ENCODE assay signal across 8 mouse cellular contexts in the genomic region with DNA sequence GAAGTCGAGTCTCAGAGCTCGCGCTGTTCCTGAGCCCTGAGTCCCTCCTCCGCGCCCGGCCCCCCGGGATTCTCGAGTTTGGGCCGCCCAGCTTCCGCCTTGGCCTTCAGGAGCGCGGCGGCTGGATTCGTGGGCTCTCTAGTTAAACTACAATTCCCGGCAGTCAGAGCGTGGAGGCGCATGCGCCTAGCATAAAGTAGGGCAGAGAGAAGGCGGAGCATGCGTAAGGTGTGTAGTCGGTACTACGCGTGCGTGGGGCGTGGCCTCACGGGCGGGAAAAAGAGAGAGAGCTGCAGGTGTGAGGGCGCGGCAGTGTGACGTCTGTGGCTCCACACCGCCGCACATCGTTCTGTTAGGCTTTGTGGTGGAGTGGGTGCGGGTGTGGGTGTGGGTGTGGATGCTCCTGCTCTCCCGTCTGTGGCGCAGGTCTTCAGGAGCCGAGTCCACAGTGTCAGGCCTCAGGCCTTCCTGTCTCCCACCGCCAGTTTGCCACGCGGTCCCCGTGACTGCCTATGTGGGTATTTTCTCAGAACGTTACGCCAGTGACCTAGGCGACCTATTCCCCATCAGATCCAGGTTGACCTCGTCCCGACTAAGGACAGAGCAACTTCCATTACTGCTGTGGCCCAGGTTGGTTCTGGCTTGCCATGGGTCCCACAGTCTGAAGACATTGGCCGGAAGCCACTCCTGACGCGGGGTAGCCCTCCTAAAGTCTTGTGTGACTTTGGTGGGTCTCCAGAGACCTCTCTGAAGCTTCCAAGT. TPM values are rescaled to one million over a fixed set of nuclear protein-coding genes. Genes with fewer than 3 reads are reported as not detected.
DNase-seq lines count a peak whose midpoint lies in the region; ATAC-seq lines count a peak whose summit lies in the region.

A gene (minus strand): TSS at position 168 of the 762 bp plus-strand sequence.
A gene (plus strand): TSS at position 257 of the 762 bp plus-strand sequence.

- no peaks in the 10 kb centered on the region for H3K27me3 ChIP-seq in intestine, embryonic 15.5 days (replicated peaks)
- H3K27me3 ChIP-seq in midbrain, embryonic 10.5 days (ENCODE audit: low read depth, poor library complexity, severe bottlenecking), result peaks cover 8% of the 10 kb centered on the region; the same call in 1 of the 2 replicates

- peak within 1 kb of the TSS; percentile 93 for H3K4me2 ChIP-seq in intestine, embryonic 15.5 days (replicated peaks)

- peaks cover 13% of the 10 kb centered on the region for H3K36me3 ChIP-seq in intestine, embryonic 15.5 days
- peaks cover 23% of the 10 kb centered on the region for H3K36me3 ChIP-seq in midbrain, embryonic 10.5 days

- intact Hi-C loops in gastrocnemius, postnatal 36 days (cut with DNase I), result no loop called here
- intact Hi-C loops in left cerebral cortex, postnatal 25 days (cut with DNase I), result no loop called here

- H3K9ac ChIP-seq in intestine, embryonic 15.5 days, result peak within 1 kb of the TSS; percentile 87

- peaks cover 15% of the 10 kb centered on the region for H3K4me1 ChIP-seq in intestine, embryonic 15.5 days (replicated peaks)
- H3K4me1 ChIP-seq in midbrain, embryonic 10.5 days, result peaks cover 28% of the 10 kb centered on the region

- 16% methylated on average over 49 of the region's 49 CpGs for WGBS in intestine, embryonic 15.5 days
- 17% methylated on average over 49 of the region's 49 CpGs for WGBS in midbrain, embryonic 10.5 days

- peak within 1 kb of the TSS; percentile 85 for H3K27ac ChIP-seq in intestine, embryonic 15.5 days
- H3K27ac ChIP-seq in midbrain, embryonic 10.5 days (replicated peaks), result peak within 1 kb of the TSS; percentile 88

- peak within 1 kb of the TSS; percentile 81 for H3K4me3 ChIP-seq in intestine, embryonic 15.5 days (replicated peaks)
- peak within 1 kb of the TSS; percentile 80 for H3K4me3 ChIP-seq in midbrain, embryonic 10.5 days

- ATAC-seq in intestine, embryonic 15.5 days, result peak; percentile 96

- DNase-seq in adrenal gland, adult 2 months, result peak; percentile 95
- peak; percentile 95 for DNase-seq in embryo, embryonic 11.5 days (ENCODE audit: low read depth, low spot score)
- DNase-seq in gastrocnemius, postnatal 36 days, result peak; percentile 90 to 92
- DNase-seq in left cerebral cortex, postnatal 25 days (ENCODE audit: low spot score in 2 of 2), result peak; percentile 93 to 98
- peak; percentile 91 for DNase-seq in midbrain, embryonic 10.5 days (ENCODE audit: low spot score)
- peak; percentile 89 for DNase-seq in right cerebral cortex, postnatal 4 days
- no peak for DNase-seq in MN1 (ENCODE audit: low spot score)

- no peaks in the 10 kb centered on the region for H3K9me3 ChIP-seq in intestine, embryonic 15.5 days
- H3K9me3 ChIP-seq in midbrain, embryonic 10.5 days (replicated peaks), result no peaks in the 10 kb centered on the region

RNA-seq across cellular contexts. Expression of the first gene that starts in this region (rescaled TPM):
- 10 to 100 TPM; 28.5 to 39.0 TPM for total RNA-seq in adrenal gland, adult 2 months (2021)
- polyA plus RNA-seq in adrenal gland, adult 2 months (2012; rRNA removed), result 35.8 and 37.1 TPM in 2 replicates
- total RNA-seq in gastrocnemius, postnatal 36 days (2021), result 10 to 100 TPM; 15.7 to 16.1 TPM
- 20.7 and 21.7 TPM in 2 replicates for polyA plus RNA-seq in intestine, embryonic 15.5 days (2015; fragmentation: Nextera tagmentation; extraction: Ambion mirVana)
- 10 to 100 TPM; 46.6 to 49.4 TPM for total RNA-seq in left cerebral cortex, postnatal 25 days (2021)
- 14.0 and 18.1 TPM in 2 replicates for polyA plus RNA-seq in midbrain, embryonic 10.5 days (2016; fragmentation: Nextera tagmentation; extraction: Ambion mirVana)

RNA-seq across cellular contexts. Expression of the second gene that starts in this region (rescaled TPM):
- under 1 TPM; 0.17 to 0.35 TPM for total RNA-seq in adrenal gland, adult 2 months (2021)
- 0.44 and 0.48 TPM in 2 replicates for polyA plus RNA-seq in adrenal gland, adult 2 months (2012; rRNA removed)
- total RNA-seq in gastrocnemius, postnatal 36 days (2021), result under 1 TPM in 1 of 2 experiments, not detected in 1; 0.28 TPM
- polyA plus RNA-seq in intestine, embryonic 15.5 days (2015; fragmentation: Nextera tagmentation; extraction: Ambion mirVana), result 0.65 and 0.93 TPM in 2 replicates
- 1 to 10 TPM; 1.4 to 1.6 TPM for total RNA-seq in left cerebral cortex, postnatal 25 days (2021)
- 2.4 TPM in 2 replicates for polyA plus RNA-seq in midbrain, embryonic 10.5 days (2016; fragmentation: Nextera tagmentation; extraction: Ambion mirVana)
